Mouse (Mus musculus) kidney, adult 10 weeks (tissue): ENCODE data around the gene Zfp612. TPM values are rescaled to one million over a fixed set of nuclear protein-coding genes. Genes with fewer than 3 reads are reported as not detected.

ENCODE experiments used
- polyA plus RNA-seq: library from polyadenylated mRNA; stranded (reverse); fragments of 350-450 nt; fragmentation: Illumina TruSeq; extraction: RNeasy Lipid Tissue Mini Kit (QIAGEN cat#74804); gene quantifications from one replicate; pipeline ENCODE4 v1.2.3, GENCODE M21; 2014; ENCODE audit warnings: low read depth, low replicate concordance

Gene Zfp612
- 10.9 TPM for polyA plus RNA-seq

DNA sequence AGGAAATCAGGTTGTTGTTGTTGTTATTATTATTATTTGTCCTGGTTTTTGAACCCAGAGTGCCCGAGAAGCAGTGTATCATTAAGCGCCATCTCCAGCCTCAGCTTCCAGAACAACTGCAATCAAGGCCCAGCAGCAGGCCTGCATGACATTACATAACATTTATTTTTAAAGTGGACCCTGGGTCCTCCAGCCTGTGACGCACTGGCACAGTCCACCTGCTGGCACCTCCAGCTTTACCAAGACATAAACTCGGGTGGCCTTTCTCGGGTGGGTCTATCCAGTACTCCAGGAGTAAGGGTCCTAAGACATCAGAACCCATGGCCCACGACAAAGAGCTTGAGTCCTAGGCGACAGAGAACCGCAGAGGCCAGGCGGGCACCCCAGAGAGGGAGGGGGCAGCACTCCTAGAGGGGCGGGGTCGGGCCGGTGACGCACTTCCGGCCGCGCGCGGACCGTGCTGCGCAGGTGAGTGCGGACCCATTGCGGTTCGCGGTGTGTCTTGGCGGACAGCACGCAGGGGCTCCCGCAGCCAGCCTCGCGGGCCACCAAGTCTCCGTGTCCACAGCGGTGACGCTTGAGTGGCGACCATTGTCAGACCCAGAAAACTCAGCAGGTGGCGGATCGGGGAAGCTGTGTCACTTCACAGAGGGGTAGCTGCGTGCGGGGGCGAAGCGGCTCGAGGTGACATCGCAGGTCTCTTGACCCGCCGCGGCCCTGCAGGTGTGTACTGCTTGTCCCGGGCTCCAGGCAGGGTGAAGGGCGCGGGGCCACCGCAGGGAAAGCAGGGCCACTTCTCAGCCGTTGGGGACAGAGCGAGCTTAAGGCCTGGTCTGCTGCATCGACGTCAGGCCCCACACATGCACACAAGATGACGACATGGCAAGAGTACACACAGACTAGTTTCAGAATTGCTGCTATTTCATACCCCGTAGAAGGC, at the start of gene Zfp612:
Zfp612 (plus strand) TSS at position 465 of the 940 bp plus-strand sequence.

DNA sequence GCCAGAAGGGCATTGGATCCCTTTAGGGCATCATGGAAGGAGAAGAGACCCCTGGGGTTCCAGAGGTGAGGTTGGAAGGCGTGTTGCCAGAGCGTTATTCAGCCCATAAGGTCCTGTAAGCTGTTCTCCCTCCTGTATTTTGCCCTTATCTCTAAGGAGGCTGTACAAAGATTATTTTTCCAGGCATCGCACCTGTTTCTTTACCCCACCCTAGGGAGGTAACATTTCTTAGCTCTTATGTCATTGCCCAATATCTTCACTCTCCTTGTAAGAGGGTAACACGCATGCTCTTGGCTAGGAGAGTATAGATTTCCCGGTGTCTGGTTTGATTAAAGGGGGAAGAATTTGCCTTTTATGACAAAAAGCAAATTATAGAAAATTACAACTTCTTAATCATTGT, 39.9 kb upstream of the Zfp612 start, which contains the start of gene Chst4:
Chst4 (minus strand) TSS at position 82 of the 400 bp plus-strand sequence.

DNA sequence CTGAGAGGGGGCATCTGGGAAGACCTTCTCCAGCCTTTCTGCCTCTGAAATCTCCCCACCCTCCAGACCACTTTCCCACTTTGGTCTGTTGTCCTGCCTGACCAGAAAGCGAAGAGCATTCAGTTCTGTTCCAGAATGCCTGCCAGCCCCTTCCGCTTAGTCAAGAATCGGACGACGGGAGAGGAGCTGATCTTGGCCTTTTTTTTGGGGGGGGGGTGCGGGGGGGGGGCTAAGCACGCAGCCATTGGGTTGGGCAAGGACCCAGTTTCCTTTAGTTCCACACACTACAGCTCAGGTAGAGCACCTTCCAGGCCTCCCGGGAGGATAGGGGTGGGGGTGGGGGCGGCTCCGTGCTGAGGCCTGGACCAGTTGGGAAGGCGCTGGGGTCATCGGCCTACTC, 21.4 kb downstream of the Zfp612 start, which contains the start of gene Gm21964:
Gm21964 (plus strand) TSS at position 301 of the 400 bp plus-strand sequence.

DNA sequence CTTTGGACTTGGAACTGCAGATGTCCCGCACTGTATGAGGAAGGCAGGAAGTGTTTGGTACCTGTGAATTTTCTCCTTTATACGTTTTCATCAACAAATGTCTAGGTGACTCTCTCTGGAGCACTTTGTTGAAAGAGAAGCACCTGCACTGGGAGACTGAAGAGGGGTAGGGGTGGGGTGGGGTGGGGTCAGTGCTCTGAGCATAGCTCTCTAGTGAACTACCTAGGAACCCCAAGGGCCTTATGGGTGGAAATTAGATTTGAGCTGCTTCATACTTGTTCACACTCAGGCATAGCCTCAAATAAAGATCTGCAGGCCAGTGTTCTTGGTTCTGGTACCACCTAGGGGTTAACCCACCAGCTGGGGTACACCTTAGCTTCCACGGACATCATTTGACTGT, 23.1 kb downstream of the Zfp612 start, which contains the start of gene Gm17720:
Gm17720 (minus strand) TSS at position 101 of the 400 bp plus-strand sequence.

Other genes starting within 250 kb of the Zfp612 start
- gene Phlpp2, start 211.2 kb upstream of the Zfp612 start, polyA plus RNA-seq, result 6.5 TPM
- 18.3 TPM for gene Marveld3, start 117.5 kb upstream of the Zfp612 start, polyA plus RNA-seq
- gene Tat, start 89.3 kb upstream of the Zfp612 start, polyA plus RNA-seq, result not detected
- gene Chst4, start 40.0 kb upstream of the Zfp612 start, polyA plus RNA-seq, result not detected
- gene Gm21964, start 21.5 kb downstream of the Zfp612 start, polyA plus RNA-seq, result not detected
- gene Gm17720, start 23.0 kb downstream of the Zfp612 start, polyA plus RNA-seq, result not detected
- not detected for gene Calb2, start 88.5 kb downstream of the Zfp612 start, polyA plus RNA-seq
- gene Cmtr2, start 135.9 kb downstream of the Zfp612 start, polyA plus RNA-seq, result 8.1 TPM
- gene Hydin, start 187.2 kb downstream of the Zfp612 start, polyA plus RNA-seq, result 0.04 TPM